Mouse (Mus musculus): Measurements from ENCODE around the gene Scnm1. TPM values are rescaled to one million over a fixed set of nuclear protein-coding genes. Genes with fewer than 3 reads are reported as not detected.
A peak's percentile ranks its signal among the peaks of the same experiment; 100 is the strongest.

Scnm1 gene
- total RNA-seq (2012; rRNA removed) (50.5 and 51.0 TPM in 2 replicates), total RNA-seq (2014; rRNA removed) (53.1 and 64.5 TPM in 2 replicates), polyA plus RNA-seq (2012; ENCODE audit: insufficient read length, low read depth) (59.2 and 83.9 TPM in 2 replicates)

- in situ Hi-C loops (cut with MboI; ENCODE audit: low pct_ligation_motif_present, low pct_unique_long_range_greater_than_20kb, low sequenced_read_pairs) (loop anchor here (5.0 kb wide), 1 partner anchor 134 kb away; no protein-coding TSS in a partner anchor), dilution Hi-C loops (cut with MboI; ENCODE audit: extremely low pct_ligation_motif_present, extremely low pct_unique_long_range_greater_than_20kb, low sequenced_read_pairs) (no loop called here)
- peak; percentile 95 for DNase-seq (ENCODE audit: extremely low read depth)
- TF ChIP-seq CHD2 (IDR thresholded peaks at IDR 0.05; ENCODE audit: low read length), result no peak
- TF ChIP-seq NELFE (IDR thresholded peaks at IDR 0.05; ENCODE audit: low read depth, low read length), result peak; percentile 65; the same call in 1 of the 2 replicates
- TF ChIP-seq JUN (IDR thresholded peaks at IDR 0.05; ENCODE audit: insufficient read depth, low read depth, low read length), result no peak
- TF ChIP-seq PAX5 (IDR thresholded peaks at IDR 0.05; ENCODE audit: low read length), result no peak
- peak; percentile 66 for TF ChIP-seq SIN3A (IDR thresholded peaks at IDR 0.05; ENCODE audit: low read length)
- peak in 1 of 2 experiments; percentile 52; a peak in 2 of 4 replicates for TF ChIP-seq CTCF (conservative IDR thresholded peaks at IDR 0.05 in 1 of 2, IDR thresholded peaks at IDR 0.05 in 1 of 2; ENCODE audit: low read depth in 2 of 2, low read length in 2 of 2)
- TF ChIP-seq EP300 (IDR thresholded peaks at IDR 0.05; ENCODE audit: low read length), result no peak
- TF ChIP-seq NRF1 (IDR thresholded peaks at IDR 0.05; ENCODE audit: low read depth, low read length), result peak; percentile 74
- TF ChIP-seq ZKSCAN1 (IDR thresholded peaks at IDR 0.05; ENCODE audit: borderline replicate concordance, low read depth, low read length), result no peak
- TF ChIP-seq MXI1 (IDR thresholded peaks at IDR 0.05; ENCODE audit: low read depth, low read length), result 0 out of 2 replicates have a peak, but pooled peaks have one; percentile 7
- TF ChIP-seq KAT2A (IDR thresholded peaks at IDR 0.05; ENCODE audit: insufficient replicate concordance, low read length), result peak; percentile 81; the same call in 1 of the 2 replicates
- no peak for TF ChIP-seq MAZ (IDR thresholded peaks at IDR 0.05; ENCODE audit: low read depth, low read length)
- TF ChIP-seq JUND (conservative IDR thresholded peaks at IDR 0.05; ENCODE audit: low read depth, low read length), result no peak
- TF ChIP-seq TBP (conservative IDR thresholded peaks at IDR 0.05; ENCODE audit: low read depth, low read length), result 0 out of 2 replicates have a peak, but pooled peaks have one; percentile 56
- TF ChIP-seq HCFC1 (IDR thresholded peaks at IDR 0.05; ENCODE audit: low read depth, low read length), result peak; percentile 83
- peak; percentile 61 for TF ChIP-seq TCF12 (IDR thresholded peaks at IDR 0.05; ENCODE audit: low read depth, low read length)
- peak; percentile 95 for TF ChIP-seq ELF1 (IDR thresholded peaks at IDR 0.05; ENCODE audit: low read depth, low read length)
- no peak for TF ChIP-seq MAFK (IDR thresholded peaks at IDR 0.05; ENCODE audit: insufficient replicate concordance, low read length)
- TF ChIP-seq POLR2A (IDR thresholded peaks at IDR 0.05; ENCODE audit: low read depth, low read length), result peak; percentile 67
- H3K27me3 ChIP-seq (replicated peaks), result no peaks in the 10 kb centered on the region
- H3K36me3 ChIP-seq (replicated peaks in 1 of 2; ENCODE audit: control insufficient read depth in 1 of 2, insufficient read depth in 1 of 2, low read length in 1 of 2), result peaks cover 19 to 43% of the 10 kb centered on the region in 2 experiments
- peak within 1 kb of the TSS; percentile 97 for H3K4me2 ChIP-seq (ENCODE audit: insufficient read depth, low read depth, poor library complexity, severe bottlenecking)
- H3K79me2 ChIP-seq (replicated peaks; ENCODE audit: control insufficient read depth, extremely low read depth, insufficient read depth, poor library complexity, severe bottlenecking), result peaks cover 14% of the 10 kb centered on the region
- H3K9me3 ChIP-seq (replicated peaks; ENCODE audit: low read length), result peaks cover 3% of the 10 kb centered on the region
- peak within 1 kb of the TSS; percentile 74 to 92 (median 81) for H3K4me3 ChIP-seq (replicated peaks in 1 of 3; ENCODE audit: low read depth in 2 of 3, low read length in 2 of 3, poor library complexity in 1 of 3)
- peak within 1 kb of the TSS; percentile 26 for H3K27ac ChIP-seq (ENCODE audit: insufficient read depth, low read depth)
- H3K9ac ChIP-seq (ENCODE audit: insufficient read depth, low read depth), result peak within 1 kb of the TSS; percentile 84
- peaks cover 8 to 24% of the 10 kb centered on the region in 2 experiments for H3K4me1 ChIP-seq (ENCODE audit: control insufficient read depth in 1 of 2, insufficient read depth in 2 of 2)
Observed at GRCm38 (mm10) chr3:95133680-95134101, at the start of gene Scnm1, which contains the start of gene Lysmd1. Scnm1 (minus strand) TSS chr3:95134011. Lysmd1 (plus strand) TSS chr3:95134088.

DNA sequence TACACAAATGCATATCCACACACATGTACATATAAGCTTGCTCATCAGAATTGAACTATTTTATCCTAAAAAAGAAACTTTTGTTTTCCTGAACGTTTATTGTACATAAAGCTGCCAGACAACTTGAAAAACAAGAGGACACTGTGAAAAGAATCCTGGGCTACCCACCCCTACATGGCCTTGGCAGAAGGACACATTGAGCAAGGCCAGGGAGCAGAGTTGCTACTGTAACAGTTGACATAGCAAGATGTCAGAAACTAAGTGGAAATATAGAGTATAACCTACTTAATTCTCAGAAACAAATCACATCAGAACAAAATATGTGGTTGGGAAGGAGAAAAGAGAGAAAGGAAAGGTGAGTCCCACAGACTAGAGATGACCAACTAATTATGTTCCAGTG lies 48.0 kb upstream of the Scnm1 start:
- H3K27me3 ChIP-seq (replicated peaks), result no peaks in the 10 kb centered on the region
- in situ Hi-C loops (cut with MboI; ENCODE audit: low pct_ligation_motif_present, low pct_unique_long_range_greater_than_20kb, low sequenced_read_pairs), result no loop called here
- DNase-seq (ENCODE audit: extremely low read depth), result no peak
- no peak for TF ChIP-seq RCOR1 (conservative IDR thresholded peaks at IDR 0.05; ENCODE audit: low read depth, low read length)
- TF ChIP-seq POLR2A (IDR thresholded peaks at IDR 0.05; ENCODE audit: low read depth, low read length), result no peak
- TF ChIP-seq PAX5 (IDR thresholded peaks at IDR 0.05; ENCODE audit: low read length), result no peak
- TF ChIP-seq SMC3 (IDR thresholded peaks at IDR 0.05; ENCODE audit: low read depth, low read length), result no peak
- no peak for TF ChIP-seq E2F4 (IDR thresholded peaks at IDR 0.05; ENCODE audit: insufficient replicate concordance, low read depth, low read length)
- no peak for TF ChIP-seq SIN3A (IDR thresholded peaks at IDR 0.05; ENCODE audit: low read length)
- TF ChIP-seq RAD21 (IDR thresholded peaks at IDR 0.05; ENCODE audit: low read depth, low read length), result no peak
- no peak for TF ChIP-seq MAX (IDR thresholded peaks at IDR 0.05; ENCODE audit: low read length)
- TF ChIP-seq NRF1 (IDR thresholded peaks at IDR 0.05; ENCODE audit: low read depth, low read length), result no peak
- TF ChIP-seq ELF1 (IDR thresholded peaks at IDR 0.05; ENCODE audit: low read depth, low read length), result no peak
- TF ChIP-seq ZMIZ1 (IDR thresholded peaks at IDR 0.05; ENCODE audit: low read depth, low read length), result no peak
- no peak for TF ChIP-seq USF2 (conservative IDR thresholded peaks at IDR 0.05; ENCODE audit: low read depth, low read length)
- TF ChIP-seq JUN (IDR thresholded peaks at IDR 0.05; ENCODE audit: insufficient read depth, low read depth, low read length), result no peak
- H3K4me2 ChIP-seq (ENCODE audit: insufficient read depth, low read depth, poor library complexity, severe bottlenecking), result no peak overlapping the region
- no peak overlapping the region for H3K27ac ChIP-seq (ENCODE audit: insufficient read depth, low read depth)
- H3K4me1 ChIP-seq (ENCODE audit: control insufficient read depth in 1 of 2, insufficient read depth in 2 of 2), result peaks cover 6 to 15% of the 10 kb centered on the region in 2 experiments; a peak in 2 of 4 replicates
- no peaks in the 10 kb centered on the region for H3K9me3 ChIP-seq (replicated peaks; ENCODE audit: low read length)
- H3K4me3 ChIP-seq (replicated peaks in 1 of 3; ENCODE audit: low read depth in 2 of 3, low read length in 2 of 3, poor library complexity in 1 of 3), result no peak overlapping the region
- dilution Hi-C loops (cut with MboI; ENCODE audit: extremely low pct_ligation_motif_present, extremely low pct_unique_long_range_greater_than_20kb, low sequenced_read_pairs), result no loop called here
- H3K9ac ChIP-seq (ENCODE audit: insufficient read depth, low read depth), result no peak overlapping the region
- H3K79me2 ChIP-seq (replicated peaks; ENCODE audit: control insufficient read depth, extremely low read depth, insufficient read depth, poor library complexity, severe bottlenecking), result no peaks in the 10 kb centered on the region
- H3K36me3 ChIP-seq (replicated peaks in 1 of 2; ENCODE audit: control insufficient read depth in 1 of 2, insufficient read depth in 1 of 2, low read length in 1 of 2), result peaks cover 21 to 60% of the 10 kb centered on the region in 2 experiments

All from CH12.LX (cell line).